In genomic region chr12:71881477-71881876, GRCm38 (mm10) we compare ENCODE assay signal across 27 mouse cellular contexts. TPM values are rescaled to one million over a fixed set of nuclear protein-coding genes. Genes with fewer than 3 reads are reported as not detected.
DNase-seq lines count a peak whose midpoint lies in the region; ATAC-seq and TF ChIP-seq lines count a peak whose summit lies in the region.
"Had no signal": no experiment of that assay in that cellular context is flagged by ENCODE, and none has a peak within 500 bp of the region (broad histone marks: within the 10 kb centered on the region; RNA-seq: fewer than 3 reads in every experiment).

No protein-coding gene starts in this region.

- H3K9ac ChIP-seq in heart, embryonic 12.5 days: no peak overlapping the region
- no peak overlapping the region for H3K9ac ChIP-seq in heart, postnatal 0 days (replicated peaks; ENCODE audit: low read depth, low read length)
- no peak overlapping the region for H3K9ac ChIP-seq in heart, adult 2 months (ENCODE audit: low read depth, low read length)
- no peak overlapping the region for H3K9ac ChIP-seq in lung, embryonic 16.5 days (ENCODE audit: low read length)
- H3K9ac ChIP-seq: embryonic facial prominence, embryonic 13.5 days; forebrain, embryonic 13.5 days; hindbrain, embryonic 13.5 days; intestine, embryonic 15.5 days had no signal

- no peak for TF ChIP-seq EP300 in heart, postnatal 0 days (IDR thresholded peaks at IDR 0.05; ENCODE audit: low read depth)
- TF ChIP-seq EP300 in heart, adult 2 months (IDR thresholded peaks at IDR 0.05; ENCODE audit: insufficient read depth, low read depth, low read length): no peak

- no peaks in the 10 kb centered on the region for H3K36me3 ChIP-seq in heart, embryonic 12.5 days
- no peaks in the 10 kb centered on the region for H3K36me3 ChIP-seq in heart, postnatal 0 days (replicated peaks; ENCODE audit: control insufficient read depth, insufficient read depth, low read length)
- H3K36me3 ChIP-seq in heart, adult 2 months (ENCODE audit: control insufficient read depth, insufficient read depth, low read length): peaks cover 35% of the 10 kb centered on the region
- H3K36me3 ChIP-seq in lung, embryonic 16.5 days (ENCODE audit: control insufficient read depth, insufficient read depth, low read length): no peaks in the 10 kb centered on the region
- H3K36me3 ChIP-seq: embryonic facial prominence, embryonic 10.5 days; embryonic facial prominence, embryonic 13.5 days; forebrain, embryonic 10.5 days; heart, embryonic 10.5 days; hindbrain, embryonic 10.5 days; hindbrain, embryonic 13.5 days; intestine, embryonic 15.5 days had no signal

- no peak for ATAC-seq in heart, embryonic 12.5 days (ENCODE audit: insufficient number of reproducible peaks, low FRiP score)
- no peak for ATAC-seq in heart, postnatal 0 days (ENCODE audit: insufficient read depth, low read depth)
- peak; percentile 39; the same call in 1 of the 2 replicates for ATAC-seq in lung, embryonic 16.5 days (ENCODE audit: low read depth)
- ATAC-seq: activated CD4-positive, CD25-positive, alpha-beta regulatory T cell, adult 4 months; forebrain, embryonic 13.5 days; forebrain, embryonic 16.5 days; hindbrain, embryonic 16.5 days; intestine, embryonic 15.5 days had no signal

- intact Hi-C loops in heart, adult 2 months (cut with DNase I): no loop called here

- TF ChIP-seq CTCF in heart, postnatal 0 days (IDR thresholded peaks at IDR 0.05; ENCODE audit: low read depth): no peak
- no peak for TF ChIP-seq CTCF in heart, adult 2 months (IDR thresholded peaks at IDR 0.05)
- no peak for TF ChIP-seq CTCF in lung, adult 2 months (IDR thresholded peaks at IDR 0.05; ENCODE audit: insufficient read depth, low read length)

- peaks cover 89% of the 10 kb centered on the region for H3K4me1 ChIP-seq in heart, embryonic 12.5 days (replicated peaks)
- peaks cover 82% of the 10 kb centered on the region for H3K4me1 ChIP-seq in heart, postnatal 0 days (ENCODE audit: control insufficient read depth, insufficient read depth)
- peaks cover 38% of the 10 kb centered on the region for H3K4me1 ChIP-seq in heart, adult 2 months (ENCODE audit: control insufficient read depth, insufficient read depth, low read length)
- peaks cover 60% of the 10 kb centered on the region for H3K4me1 ChIP-seq in lung, embryonic 16.5 days (replicated peaks; ENCODE audit: control insufficient read depth, insufficient read depth, low read length)
- H3K4me1 ChIP-seq in lung, adult 2 months (ENCODE audit: control insufficient read depth, insufficient read depth, low read length): peaks cover 37% of the 10 kb centered on the region

- no peak overlapping the region for H3K4me3 ChIP-seq in heart, embryonic 12.5 days
- H3K4me3 ChIP-seq in heart, postnatal 0 days (ENCODE audit: low read depth, low read length): no peak overlapping the region
- no peak overlapping the region for H3K4me3 ChIP-seq in heart, adult 2 months
- no peak overlapping the region for H3K4me3 ChIP-seq in lung, embryonic 16.5 days (ENCODE audit: low read length)
- no peak overlapping the region for H3K4me3 ChIP-seq in lung, adult 2 months (replicated peaks; ENCODE audit: extremely low read depth, low read depth, low read length)
- H3K4me3 ChIP-seq: embryonic facial prominence, embryonic 10.5 days; embryonic facial prominence, embryonic 13.5 days; forebrain, embryonic 10.5 days; forebrain, embryonic 13.5 days; heart, embryonic 10.5 days; hindbrain, embryonic 10.5 days; hindbrain, embryonic 13.5 days; intestine, embryonic 15.5 days had no signal

- no peak for TF ChIP-seq POLR2A in heart, adult 2 months (IDR thresholded peaks at IDR 0.05; ENCODE audit: insufficient read depth, low read depth, low read length)
- TF ChIP-seq POLR2A in lung, adult 2 months (IDR thresholded peaks at IDR 0.05; ENCODE audit: borderline replicate concordance, extremely low read depth, low read depth, low read length): no peak

- 72% methylated on average over 4 of the region's 4 CpGs for WGBS in heart, embryonic 12.5 days
- WGBS in heart, postnatal 0 days: 46% methylated on average over 4 of the region's 4 CpGs
- WGBS in heart, adult 2 months: 72% methylated on average over 4 of the region's 4 CpGs
- WGBS in lung, embryonic 16.5 days: 56% methylated on average over 4 of the region's 4 CpGs
- WGBS in lung, adult 2 months: 69% methylated on average over 4 of the region's 4 CpGs

- 0 out of 2 replicates have a peak overlapping the region, but pooled peaks have one; percentile 13 for H3K27ac ChIP-seq in heart, embryonic 12.5 days (ENCODE audit: poor library complexity, severe bottlenecking)
- H3K27ac ChIP-seq in heart, postnatal 0 days (ENCODE audit: low read depth): peak overlapping the region; percentile 36; the same call in 1 of the 2 replicates
- no peak overlapping the region for H3K27ac ChIP-seq in heart, adult 2 months
- H3K27ac ChIP-seq in lung, embryonic 16.5 days (ENCODE audit: low read length): peak overlapping the region; percentile 47; the same call in 1 of the 2 replicates
- H3K27ac ChIP-seq: embryonic facial prominence, embryonic 10.5 days; embryonic facial prominence, embryonic 13.5 days; forebrain, embryonic 10.5 days; forebrain, embryonic 13.5 days; hindbrain, embryonic 10.5 days; hindbrain, embryonic 13.5 days; intestine, embryonic 15.5 days had no signal

- peaks cover 5% of the 10 kb centered on the region; the same call in 1 of the 2 replicates for H3K79me2 ChIP-seq in heart, adult 2 months (replicated peaks; ENCODE audit: control insufficient read depth, insufficient read depth, low read length)

- no peaks in the 10 kb centered on the region for H3K9me3 ChIP-seq in heart, embryonic 12.5 days (replicated peaks)
- no peaks in the 10 kb centered on the region for H3K9me3 ChIP-seq in heart, postnatal 0 days (replicated peaks; ENCODE audit: control insufficient read depth, low read length)
- no peaks in the 10 kb centered on the region for H3K9me3 ChIP-seq in lung, embryonic 16.5 days (ENCODE audit: control insufficient read depth, low read length)
- H3K9me3 ChIP-seq: embryonic facial prominence, embryonic 10.5 days; embryonic facial prominence, embryonic 13.5 days; forebrain, embryonic 10.5 days; forebrain, embryonic 13.5 days; heart, embryonic 10.5 days; hindbrain, embryonic 10.5 days; hindbrain, embryonic 13.5 days; intestine, embryonic 15.5 days had no signal

- no peaks in the 10 kb centered on the region for H3K27me3 ChIP-seq in heart, embryonic 12.5 days (replicated peaks)
- H3K27me3 ChIP-seq in heart, postnatal 0 days (ENCODE audit: control insufficient read depth, insufficient read depth, low read length): no peaks in the 10 kb centered on the region
- H3K27me3 ChIP-seq in heart, adult 2 months (ENCODE audit: control insufficient read depth, insufficient read depth, low read length): no peaks in the 10 kb centered on the region
- no peaks in the 10 kb centered on the region for H3K27me3 ChIP-seq in lung, embryonic 16.5 days (ENCODE audit: control insufficient read depth, insufficient read depth, low read depth, low read length)
- H3K27me3 ChIP-seq: embryonic facial prominence, embryonic 13.5 days; forebrain, embryonic 13.5 days; hindbrain, embryonic 13.5 days; intestine, embryonic 15.5 days had no signal

- no peak overlapping the region for H3K4me2 ChIP-seq in heart, embryonic 12.5 days
- H3K4me2 ChIP-seq in heart, postnatal 0 days (ENCODE audit: low read depth, low read length): no peak overlapping the region
- H3K4me2 ChIP-seq in lung, embryonic 16.5 days (ENCODE audit: low read depth, low read length): no peak overlapping the region
- H3K4me2 ChIP-seq: embryonic facial prominence, embryonic 13.5 days; forebrain, embryonic 13.5 days; hindbrain, embryonic 13.5 days; intestine, embryonic 15.5 days had no signal

- no peak for DNase-seq in heart, adult 11 months
- no peak for DNase-seq in heart, postnatal 0 days (ENCODE audit: low spot score)
- DNase-seq in heart, adult 2 months: no peak
- DNase-seq in lung, adult 2 months: no peak
- DNase-seq: adrenal gland, adult 8-10 months; adrenal gland, postnatal 25 days; cerebellum, adult 11-12 months; cerebellum, adult 8-10 months; cerebellum, postnatal 10 days; cerebellum, postnatal 36 days; embryo, embryonic 11 days; gastrocnemius, postnatal 10 days; gastrocnemius, postnatal 36 days; heart, postnatal 36 days had no signal

RNA-seq across cellular contexts. Expression of gene Daam1, which starts 50.6 kb away (rescaled TPM):
- 23.1 and 23.3 TPM in 2 replicates for polyA plus RNA-seq in heart, embryonic 12.5 days (2016; fragmentation: Nextera tagmentation; extraction: Ambion mirVana)
- total RNA-seq in heart, postnatal 0 days (2014; rRNA removed; ENCODE audit: low replicate concordance): 33.8 and 44.5 TPM in 2 replicates
- 12.3 and 12.8 TPM in 2 replicates for polyA plus RNA-seq in heart, postnatal 0 days (2015; fragmentation: Nextera tagmentation; extraction: Ambion mirVana)
- 10 to 100 TPM; 67.2 to 77.6 TPM for total RNA-seq in heart, adult 2 months (2021)
- polyA plus RNA-seq in heart, adult 2 months (2012; rRNA removed): 13.1 and 23.9 TPM in 2 replicates
- 16.0 TPM in 2 replicates for polyA plus RNA-seq in lung, embryonic 16.5 days (2015; fragmentation: Nextera tagmentation; extraction: Ambion mirVana)
- 9.4 and 15.2 TPM in 2 replicates for polyA plus RNA-seq in lung, adult 2 months (2012; rRNA removed)
